Mouse (Mus musculus): Measurements from ENCODE around the gene Olfr1253. TPM values are rescaled to one million over a fixed set of nuclear protein-coding genes. Genes with fewer than 3 reads are reported as not detected.

The Olfr1253 gene
- total RNA-seq (2014; rRNA removed), result not detected in 2 replicates
- not detected in 2 replicates for polyA plus RNA-seq (2012; rRNA removed)

DNA sequence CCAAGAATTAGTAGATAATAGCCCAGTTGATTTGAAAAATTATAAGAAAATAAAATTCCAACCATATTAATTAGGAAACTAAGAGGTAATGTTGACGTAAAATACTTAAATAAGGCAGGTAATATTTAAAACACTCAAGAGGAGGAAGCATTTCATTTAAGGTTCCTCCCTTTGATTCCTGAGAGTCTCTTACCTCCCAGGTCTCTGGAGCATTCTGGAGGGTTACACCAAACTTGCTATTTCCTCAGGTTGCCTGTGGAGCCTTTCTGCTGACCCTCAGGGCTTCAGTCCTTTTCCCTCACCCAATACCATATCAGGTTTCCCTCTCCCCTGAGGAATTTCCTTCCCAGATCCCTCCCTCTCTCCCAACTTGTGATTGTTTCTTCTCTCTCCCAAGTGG lies at the start of gene Olfr1253:
Gene Olfr1253, minus strand, starts transcription at position 101 of the 400 bp plus-strand sequence.
- 76% methylated on average over 1 of the region's 1 CpGs for WGBS
- H3K4me1 ChIP-seq (ENCODE audit: control insufficient read depth, insufficient read depth, low read length), result no peaks in the 10 kb centered on the region
- TF ChIP-seq POLR2A (IDR thresholded peaks at IDR 0.05; ENCODE audit: extremely low read depth, insufficient read depth, low read length), result no peak
- TF ChIP-seq CTCF (IDR thresholded peaks at IDR 0.05; ENCODE audit: low read depth, low read length), result no peak
- H3K9ac ChIP-seq (ENCODE audit: low read depth, low read length), result no peak within 1 kb of the TSS
- DNase-seq (ENCODE audit: extremely low read depth, low read depth, low spot score), result no peak
- H3K27me3 ChIP-seq (ENCODE audit: control insufficient read depth, insufficient read depth, low read length), result no peaks in the 10 kb centered on the region
- H3K36me3 ChIP-seq (ENCODE audit: control insufficient read depth, insufficient read depth, low read length), result no peaks in the 10 kb centered on the region
- no peak within 1 kb of the TSS for H3K4me3 ChIP-seq (ENCODE audit: insufficient read depth, low read depth, low read length)
- H3K79me2 ChIP-seq (ENCODE audit: control insufficient read depth, insufficient read depth, low read length), result no peaks in the 10 kb centered on the region
- H3K27ac ChIP-seq (replicated peaks; ENCODE audit: insufficient read depth, low read depth, low read length), result no peak within 1 kb of the TSS

DNA sequence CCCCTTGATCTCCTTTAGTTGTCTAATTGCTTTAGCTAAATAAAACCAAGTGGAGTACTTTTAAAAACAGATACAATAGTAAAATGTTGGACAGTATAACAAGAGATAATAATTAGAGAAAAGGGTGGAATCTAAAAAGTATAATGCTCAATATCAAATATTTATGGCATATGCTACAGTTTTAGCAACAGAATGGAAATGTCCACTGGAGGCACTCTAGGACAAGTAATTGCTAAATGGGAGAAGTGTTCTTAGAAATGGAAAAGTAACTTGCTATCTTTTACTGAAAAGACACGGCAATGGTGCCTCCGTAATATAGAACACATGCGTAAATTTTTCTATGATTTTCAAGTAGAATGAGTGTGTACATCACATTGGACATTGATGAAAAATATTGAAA lies 42.7 kb upstream of the Olfr1253 start:
- Histone ChIP-seq H3K4me3 (ENCODE audit: insufficient read depth, low read depth, low read length) (no peak overlapping the region), H3K36me3 (ENCODE audit: control insufficient read depth, insufficient read depth, low read length) (no peaks in the 10 kb centered on the region), H3K27ac (replicated peaks; ENCODE audit: insufficient read depth, low read depth, low read length) (no peak overlapping the region), H3K27me3 (ENCODE audit: control insufficient read depth, insufficient read depth, low read length) (no peaks in the 10 kb centered on the region), H3K79me2 (ENCODE audit: control insufficient read depth, insufficient read depth, low read length) (no peaks in the 10 kb centered on the region), H3K4me1 (ENCODE audit: control insufficient read depth, insufficient read depth, low read length) (no peaks in the 10 kb centered on the region), H3K9ac (ENCODE audit: low read depth, low read length) (no peak overlapping the region)
- no peak for TF ChIP-seq CTCF (IDR thresholded peaks at IDR 0.05; ENCODE audit: low read depth, low read length)
- TF ChIP-seq POLR2A (IDR thresholded peaks at IDR 0.05; ENCODE audit: extremely low read depth, insufficient read depth, low read length), result no peak
- WGBS, result 90% methylated on average over 3 of the region's 3 CpGs
- no peak for DNase-seq (ENCODE audit: extremely low read depth, low read depth, low spot score)

GRCm38 (mm10) chr2:89793519-89793918 lies 36.6 kb upstream of the Olfr1253 start, which contains the start of gene Olfr1254:
TSS of gene Olfr1254 (minus strand) at chr2:89793619.
- Histone ChIP-seq H3K36me3 (ENCODE audit: control insufficient read depth, insufficient read depth, low read length) (no peaks in the 10 kb centered on the region), H3K4me1 (ENCODE audit: control insufficient read depth, insufficient read depth, low read length) (no peaks in the 10 kb centered on the region), H3K27ac (replicated peaks; ENCODE audit: insufficient read depth, low read depth, low read length) (no peak within 1 kb of the TSS), H3K4me3 (ENCODE audit: insufficient read depth, low read depth, low read length) (no peak within 1 kb of the TSS), H3K27me3 (ENCODE audit: control insufficient read depth, insufficient read depth, low read length) (no peaks in the 10 kb centered on the region), H3K79me2 (ENCODE audit: control insufficient read depth, insufficient read depth, low read length) (no peaks in the 10 kb centered on the region), H3K9ac (ENCODE audit: low read depth, low read length) (no peak within 1 kb of the TSS)
- TF ChIP-seq POLR2A (IDR thresholded peaks at IDR 0.05; ENCODE audit: extremely low read depth, insufficient read depth, low read length) (no peak), CTCF (IDR thresholded peaks at IDR 0.05; ENCODE audit: low read depth, low read length) (no peak)
- DNase-seq (ENCODE audit: extremely low read depth, low read depth, low spot score), result no peak

DNA sequence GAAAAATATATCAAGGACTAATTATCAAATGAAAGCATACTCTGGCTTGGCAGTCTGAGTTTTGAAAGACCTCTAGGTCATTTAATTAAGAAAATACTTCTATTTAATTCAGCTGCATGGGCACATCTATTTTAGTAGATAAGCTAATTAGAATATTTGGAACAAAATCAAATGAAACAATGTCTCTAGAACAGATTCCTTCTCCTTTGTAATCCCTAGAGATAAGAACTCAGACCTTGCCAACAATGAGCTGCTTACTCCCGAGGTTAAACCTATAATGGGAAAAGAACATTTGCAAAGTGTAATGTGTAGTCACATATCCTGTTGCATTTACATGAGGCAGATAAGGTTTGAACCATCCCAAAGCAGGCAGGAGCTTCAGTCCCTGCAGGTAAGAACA lies 32.0 kb downstream of the Olfr1253 start, which contains the start of gene Olfr1252:
Gene Olfr1252, minus strand, starts transcription at position 101 of the 400 bp plus-strand sequence.
- no peak for DNase-seq (ENCODE audit: extremely low read depth, low read depth, low spot score)
- H3K27me3 ChIP-seq (ENCODE audit: control insufficient read depth, insufficient read depth, low read length), result no peaks in the 10 kb centered on the region
- H3K79me2 ChIP-seq (ENCODE audit: control insufficient read depth, insufficient read depth, low read length), result no peaks in the 10 kb centered on the region
- H3K9ac ChIP-seq (ENCODE audit: low read depth, low read length), result no peak within 1 kb of the TSS
- H3K4me1 ChIP-seq (ENCODE audit: control insufficient read depth, insufficient read depth, low read length), result no peaks in the 10 kb centered on the region
- H3K4me3 ChIP-seq (ENCODE audit: insufficient read depth, low read depth, low read length), result no peak within 1 kb of the TSS
- 27% methylated on average over 1 of the region's 1 CpGs for WGBS
- H3K36me3 ChIP-seq (ENCODE audit: control insufficient read depth, insufficient read depth, low read length), result no peaks in the 10 kb centered on the region
- H3K27ac ChIP-seq (replicated peaks; ENCODE audit: insufficient read depth, low read depth, low read length), result no peak within 1 kb of the TSS
- TF ChIP-seq POLR2A (IDR thresholded peaks at IDR 0.05; ENCODE audit: extremely low read depth, insufficient read depth, low read length) (no peak), CTCF (IDR thresholded peaks at IDR 0.05; ENCODE audit: low read depth, low read length) (no peak)

Other genes starting within 250 kb of the Olfr1253 start
- not detected in 2 replicates for gene Olfr1243, start 225.6 kb downstream of the Olfr1253 start, total RNA-seq (2014; rRNA removed)
- gene Olfr1243, start 225.6 kb downstream of the Olfr1253 start, polyA plus RNA-seq (2012; rRNA removed), result not detected in 2 replicates
- not detected in 2 replicates for gene Olfr1245, start 178.6 kb downstream of the Olfr1253 start, total RNA-seq (2014; rRNA removed)
- gene Olfr1245, start 178.6 kb downstream of the Olfr1253 start, polyA plus RNA-seq (2012; rRNA removed), result not detected in 2 replicates
- not detected in 2 replicates for gene Olfr1246, start 163.9 kb downstream of the Olfr1253 start, total RNA-seq (2014; rRNA removed)
- not detected in 2 replicates for gene Olfr1246, start 163.9 kb downstream of the Olfr1253 start, polyA plus RNA-seq (2012; rRNA removed)
- gene Olfr1247, start 143.0 kb downstream of the Olfr1253 start, total RNA-seq (2014; rRNA removed), result not detected in 2 replicates
- not detected in 2 replicates for gene Olfr1247, start 143.0 kb downstream of the Olfr1253 start, polyA plus RNA-seq (2012; rRNA removed)
- not detected in 2 replicates for gene Olfr1248, start 138.8 kb downstream of the Olfr1253 start, total RNA-seq (2014; rRNA removed)
- gene Olfr1248, start 138.8 kb downstream of the Olfr1253 start, polyA plus RNA-seq (2012; rRNA removed), result not detected in 2 replicates
- not detected in 2 replicates for gene Olfr1249, start 122.1 kb downstream of the Olfr1253 start, total RNA-seq (2014; rRNA removed)
- not detected in 2 replicates for gene Olfr1249, start 122.1 kb downstream of the Olfr1253 start, polyA plus RNA-seq (2012; rRNA removed)
- gene Olfr1250, start 95.6 kb downstream of the Olfr1253 start, total RNA-seq (2014; rRNA removed), result not detected in 2 replicates
- not detected in 2 replicates for gene Olfr1250, start 95.6 kb downstream of the Olfr1253 start, polyA plus RNA-seq (2012; rRNA removed)
- gene Olfr1251, start 85.2 kb downstream of the Olfr1253 start, total RNA-seq (2014; rRNA removed), result not detected in 2 replicates
- gene Olfr1251, start 85.2 kb downstream of the Olfr1253 start, polyA plus RNA-seq (2012; rRNA removed), result not detected in 2 replicates
- gene Olfr1252, start 32.1 kb downstream of the Olfr1253 start, total RNA-seq (2014; rRNA removed), result not detected in 2 replicates
- not detected in 2 replicates for gene Olfr1252, start 32.1 kb downstream of the Olfr1253 start, polyA plus RNA-seq (2012; rRNA removed)
- not detected in 2 replicates for gene Olfr1254, start 36.5 kb upstream of the Olfr1253 start, total RNA-seq (2014; rRNA removed)
- gene Olfr1254, start 36.5 kb upstream of the Olfr1253 start, polyA plus RNA-seq (2012; rRNA removed), result not detected in 2 replicates
- not detected in 2 replicates for gene Olfr1255, start 55.0 kb upstream of the Olfr1253 start, total RNA-seq (2014; rRNA removed)
- not detected in 2 replicates for gene Olfr1255, start 55.0 kb upstream of the Olfr1253 start, polyA plus RNA-seq (2012; rRNA removed)
- gene Olfr1256, start 84.5 kb upstream of the Olfr1253 start, total RNA-seq (2014; rRNA removed), result not detected in 2 replicates
- gene Olfr1256, start 84.5 kb upstream of the Olfr1253 start, polyA plus RNA-seq (2012; rRNA removed), result not detected in 2 replicates
- gene Olfr48, start 91.1 kb upstream of the Olfr1253 start, total RNA-seq (2014; rRNA removed), result not detected in 2 replicates
- gene Olfr48, start 91.1 kb upstream of the Olfr1253 start, polyA plus RNA-seq (2012; rRNA removed), result not detected in 2 replicates
- not detected in 2 replicates for gene Olfr1257, start 121.3 kb upstream of the Olfr1253 start, total RNA-seq (2014; rRNA removed)
- not detected in 2 replicates for gene Olfr1257, start 121.3 kb upstream of the Olfr1253 start, polyA plus RNA-seq (2012; rRNA removed)
- not detected in 2 replicates for gene Olfr1258, start 170.2 kb upstream of the Olfr1253 start, total RNA-seq (2014; rRNA removed)
- gene Olfr1258, start 170.2 kb upstream of the Olfr1253 start, polyA plus RNA-seq (2012; rRNA removed), result not detected in 2 replicates
- gene Olfr1259, start 191.6 kb upstream of the Olfr1253 start, total RNA-seq (2014; rRNA removed), result not detected in 2 replicates
- gene Olfr1259, start 191.6 kb upstream of the Olfr1253 start, polyA plus RNA-seq (2012; rRNA removed), result not detected in 2 replicates
- gene Olfr1260, start 217.2 kb upstream of the Olfr1253 start, total RNA-seq (2014; rRNA removed), result not detected in 2 replicates
- not detected in 2 replicates for gene Olfr1260, start 217.2 kb upstream of the Olfr1253 start, polyA plus RNA-seq (2012; rRNA removed)
- gene Olfr1261, start 234.1 kb upstream of the Olfr1253 start, total RNA-seq (2014; rRNA removed), result not detected in 2 replicates
- not detected in 2 replicates for gene Olfr1261, start 234.1 kb upstream of the Olfr1253 start, polyA plus RNA-seq (2012; rRNA removed)
- gene Olfr1262, start 243.1 kb upstream of the Olfr1253 start, total RNA-seq (2014; rRNA removed), result not detected in 2 replicates
- not detected in 2 replicates for gene Olfr1262, start 243.1 kb upstream of the Olfr1253 start, polyA plus RNA-seq (2012; rRNA removed)

Measured in liver, adult 2 months (tissue).